In genomic region chr1:57205198-57205987, GRCm38 (mm10) we compare ENCODE assay signal across 8 mouse cellular contexts.
DNase-seq lines count a peak whose midpoint lies in the region; ATAC-seq lines count a peak whose summit lies in the region.

No protein-coding gene starts in this region.

- H3K9ac ChIP-seq in embryonic facial prominence, embryonic 11.5 days (replicated peaks; ENCODE audit: low read length), result no peak overlapping the region
- no peak overlapping the region for H3K9ac ChIP-seq in heart, embryonic 11.5 days (ENCODE audit: low read depth, low read length)
- H3K9ac ChIP-seq in kidney, embryonic 14.5 days (ENCODE audit: low read depth, low read length), result no peak overlapping the region
- H3K9ac ChIP-seq in limb, embryonic 13.5 days, result no peak overlapping the region
- H3K9ac ChIP-seq in neural tube, embryonic 12.5 days, result no peak overlapping the region

- no peaks in the 10 kb centered on the region for H3K4me1 ChIP-seq in embryonic facial prominence, embryonic 11.5 days (ENCODE audit: control insufficient read depth, insufficient read depth, low read length)
- 0 out of 2 replicates have a peak, but pooled peaks cover 4% of the 10 kb centered on the region for H3K4me1 ChIP-seq in heart, embryonic 11.5 days (ENCODE audit: control insufficient read depth, insufficient read depth, low read length)
- H3K4me1 ChIP-seq in kidney, embryonic 14.5 days (ENCODE audit: control insufficient read depth, insufficient read depth, low read length), result no peaks in the 10 kb centered on the region
- H3K4me1 ChIP-seq in limb, embryonic 13.5 days, result peaks cover 7% of the 10 kb centered on the region
- peaks cover 10% of the 10 kb centered on the region; the same call in 1 of the 2 replicates for H3K4me1 ChIP-seq in neural tube, embryonic 12.5 days

- peak; percentile 80 for DNase-seq in 3T3-L1 (ENCODE audit: low read depth, low spot score)
- DNase-seq in adrenal gland, postnatal 14 days, result peak; percentile 74
- DNase-seq in embryonic facial prominence, embryonic 11.5 days (ENCODE audit: low spot score), result peak; percentile 90
- peak; percentile 76 for DNase-seq in testis, postnatal 10 days (ENCODE audit: low spot score)

- no peak overlapping the region for H3K27ac ChIP-seq in embryonic facial prominence, embryonic 11.5 days (replicated peaks; ENCODE audit: low read depth, low read length)
- no peak overlapping the region for H3K27ac ChIP-seq in heart, embryonic 11.5 days (ENCODE audit: low read depth, low read length)
- H3K27ac ChIP-seq in kidney, embryonic 14.5 days (ENCODE audit: low read depth, low read length), result no peak overlapping the region
- no peak overlapping the region for H3K27ac ChIP-seq in limb, embryonic 13.5 days
- no peak overlapping the region for H3K27ac ChIP-seq in neural tube, embryonic 12.5 days

- ATAC-seq in embryonic facial prominence, embryonic 11.5 days (replicated peaks; ENCODE audit: insufficient number of reproducible peaks, low FRiP score, low TSS enrichment, low read depth), result peak; percentile 66; the same call in 1 of the 2 replicates
- ATAC-seq in heart, embryonic 11.5 days (replicated peaks; ENCODE audit: insufficient number of reproducible peaks, low FRiP score, low TSS enrichment), result no peak
- ATAC-seq in kidney, embryonic 14.5 days (ENCODE audit: low FRiP score, low TSS enrichment), result no peak
- no peak for ATAC-seq in limb, embryonic 13.5 days (ENCODE audit: low FRiP score, low read depth)
- peak; percentile 72 for ATAC-seq in neural tube, embryonic 12.5 days (ENCODE audit: low FRiP score, low read depth)

- no peak overlapping the region for H3K4me3 ChIP-seq in embryonic facial prominence, embryonic 11.5 days (ENCODE audit: low read depth, low read length)
- H3K4me3 ChIP-seq in heart, embryonic 11.5 days (ENCODE audit: low read depth, low read length), result no peak overlapping the region
- no peak overlapping the region for H3K4me3 ChIP-seq in kidney, embryonic 14.5 days (ENCODE audit: low read length)
- H3K4me3 ChIP-seq in limb, embryonic 13.5 days, result no peak overlapping the region
- H3K4me3 ChIP-seq in neural tube, embryonic 12.5 days, result no peak overlapping the region

- H3K9me3 ChIP-seq in embryonic facial prominence, embryonic 11.5 days (replicated peaks; ENCODE audit: control insufficient read depth, low read length), result no peaks in the 10 kb centered on the region
- no peaks in the 10 kb centered on the region for H3K9me3 ChIP-seq in heart, embryonic 11.5 days (replicated peaks; ENCODE audit: control insufficient read depth, low read length)
- H3K9me3 ChIP-seq in kidney, embryonic 14.5 days (ENCODE audit: control insufficient read depth, low read length), result no peaks in the 10 kb centered on the region
- no peaks in the 10 kb centered on the region for H3K9me3 ChIP-seq in limb, embryonic 13.5 days
- no peaks in the 10 kb centered on the region for H3K9me3 ChIP-seq in neural tube, embryonic 12.5 days

- no peak overlapping the region for H3K4me2 ChIP-seq in embryonic facial prominence, embryonic 11.5 days (ENCODE audit: low read depth, low read length)
- H3K4me2 ChIP-seq in heart, embryonic 11.5 days, result peak overlapping the region; percentile 43
- peak overlapping the region; percentile 19; the same call in 1 of the 2 replicates for H3K4me2 ChIP-seq in kidney, embryonic 14.5 days (replicated peaks; ENCODE audit: low read depth, low read length)
- H3K4me2 ChIP-seq in limb, embryonic 13.5 days (replicated peaks), result peak overlapping the region; percentile 51
- H3K4me2 ChIP-seq in neural tube, embryonic 12.5 days (replicated peaks), result peak overlapping the region; percentile 39

- H3K27me3 ChIP-seq in embryonic facial prominence, embryonic 11.5 days (ENCODE audit: control insufficient read depth, insufficient read depth, low read length), result no peaks in the 10 kb centered on the region
- 0 out of 2 replicates have a peak, but pooled peaks cover 5% of the 10 kb centered on the region for H3K27me3 ChIP-seq in heart, embryonic 11.5 days (ENCODE audit: control insufficient read depth, insufficient read depth, low read length)
- H3K27me3 ChIP-seq in kidney, embryonic 14.5 days (ENCODE audit: control insufficient read depth, insufficient read depth, low read length), result peaks cover 6% of the 10 kb centered on the region; the same call in 1 of the 2 replicates
- peaks cover 79% of the 10 kb centered on the region for H3K27me3 ChIP-seq in limb, embryonic 13.5 days
- no peaks in the 10 kb centered on the region for H3K27me3 ChIP-seq in neural tube, embryonic 12.5 days (replicated peaks)

- H3K36me3 ChIP-seq in embryonic facial prominence, embryonic 11.5 days (replicated peaks; ENCODE audit: control insufficient read depth, insufficient read depth, low read depth, low read length), result no peaks in the 10 kb centered on the region
- H3K36me3 ChIP-seq in heart, embryonic 11.5 days (ENCODE audit: control insufficient read depth, insufficient read depth, low read length), result no peaks in the 10 kb centered on the region
- H3K36me3 ChIP-seq in kidney, embryonic 14.5 days (ENCODE audit: control insufficient read depth, insufficient read depth, low read length), result no peaks in the 10 kb centered on the region
- no peaks in the 10 kb centered on the region for H3K36me3 ChIP-seq in limb, embryonic 13.5 days
- no peaks in the 10 kb centered on the region for H3K36me3 ChIP-seq in neural tube, embryonic 12.5 days

- WGBS in embryonic facial prominence, embryonic 11.5 days, result 8% methylated on average over 9 of the region's 9 CpGs
- WGBS in heart, embryonic 11.5 days (ENCODE audit: insufficient replicate concordance), result 3% methylated on average over 9 of the region's 9 CpGs
- WGBS in kidney, embryonic 14.5 days, result 4% methylated on average over 9 of the region's 9 CpGs
- 6% methylated on average over 9 of the region's 9 CpGs for WGBS in limb, embryonic 13.5 days
- 6% methylated on average over 9 of the region's 9 CpGs for WGBS in neural tube, embryonic 12.5 days

Comparison
In these comparisons a context has a peak if more than half of its experiments do, and no peak if none do; other contexts are left out.
1. ATAC-seq: peak in embryonic facial prominence, embryonic 11.5 days (single experiment) and neural tube, embryonic 12.5 days (single experiment); none in heart, embryonic 11.5 days (single experiment), kidney, embryonic 14.5 days (single experiment) and limb, embryonic 13.5 days (single experiment).
2. Peak in every context shown above with its lines, with median percentiles within 50 percentile points of each other: DNase-seq.